Mouse (Mus musculus) MEL (cell line): ENCODE data around the gene Kcna2. TPM values are rescaled to one million over a fixed set of nuclear protein-coding genes. Genes with fewer than 3 reads are reported as not detected.
A peak's percentile ranks its signal among the peaks of the same experiment; 100 is the strongest.

ENCODE experiments used
- DNase-seq: peaks from one replicate; pipeline ENCODE4 v3.0.0; 2011; ENCODE audit warnings: low read depth, low spot score
- H3K27ac ChIP-seq: 2 replicates; pipeline ENCODE4 v1.5.1; 2012; ENCODE audit warnings: low read depth, mild to moderate bottlenecking, control low read depth, low read length, moderate library complexity; ENCODE audit not compliant: control insufficient read depth
- H3K27me3 ChIP-seq, 2 experiments: fragments of 150-350 bp in 1 of 2; sonication (generic) in 1 of 2; 2 replicates each; pipeline ENCODE4 v1.6.1; 2012; ENCODE audit warnings: low read length in 2 of 2, mild to moderate bottlenecking in 2 of 2, improper control_type of control experiment in 1 of 2, moderate library complexity in 1 of 2; ENCODE audit not compliant: insufficient read depth in 2 of 2, control insufficient read depth in 1 of 2
- H3K36me3 ChIP-seq, 2 experiments: 2 replicates each; pipeline ENCODE4 v1.6.1; 2012 to 2014; ENCODE audit warnings: low read length in 2 of 2, improper control_type of control experiment in 1 of 2, inconsistent platforms in 1 of 2, mild to moderate bottlenecking in 1 of 2; ENCODE audit not compliant: insufficient read depth in 2 of 2, control insufficient read depth in 1 of 2
- H3K4me1 ChIP-seq, 2 experiments: fragments of 150-350 bp in 1 of 2; sonication (generic) in 1 of 2; 2 replicates each; pipeline ENCODE4 v1.6.1; 2012; ENCODE audit warnings: low read length in 2 of 2, improper control_type of control experiment in 1 of 2, mild to moderate bottlenecking in 1 of 2; ENCODE audit not compliant: insufficient read depth in 2 of 2, control insufficient read depth in 1 of 2
- H3K4me3 ChIP-seq, 2 experiments: fragments of 150-350 bp in 1 of 2; sonication (generic) in 1 of 2; 2 replicates each; pipeline ENCODE4 v1.5.1; 2012; ENCODE audit warnings: low read depth in 2 of 2, low read length in 2 of 2, mild to moderate bottlenecking in 2 of 2, moderate library complexity in 2 of 2, control low read depth in 1 of 2, improper control_type of control experiment in 1 of 2; ENCODE audit not compliant: control insufficient read depth in 1 of 2, insufficient read depth in 1 of 2
- H3K79me2 ChIP-seq: 2 replicates; pipeline ENCODE4 v1.6.1; 2012; ENCODE audit warnings: mild to moderate bottlenecking, low read length, moderate library complexity; ENCODE audit not compliant: control insufficient read depth, poor library complexity, insufficient read depth
- H3K9ac ChIP-seq: 2 replicates; pipeline ENCODE4 v1.6.1; 2012; ENCODE audit warnings: low read depth, mild to moderate bottlenecking, control low read depth, low read length, moderate library complexity; ENCODE audit not compliant: control insufficient read depth, poor library complexity, severe bottlenecking
- H3K9me3 ChIP-seq: fragments of 150-350 bp; sonication (generic); replicated peaks from 2 replicates; pipeline ENCODE4 v1.6.1; 2012; ENCODE audit warnings: mild to moderate bottlenecking, low read length, improper control_type of control experiment, moderate library complexity; ENCODE audit not compliant: insufficient read depth
- BHLHE40 ChIP-seq: IDR thresholded peaks from 2 replicates; pipeline ENCODE4 v1.6.1; 2012; ENCODE audit warnings: low read depth, mild to moderate bottlenecking, inconsistent platforms, low read length, improper control_type of control experiment, borderline replicate concordance
- CTCF ChIP-seq, 3 experiments: IDR thresholded peaks in 2 of 3; conservative IDR thresholded peaks in 1 of 3; 2 replicates each; pipeline ENCODE4 v1.5.1; 2011 to 2012; ENCODE audit warnings: low read length in 3 of 3, low read depth in 2 of 3, mild to moderate bottlenecking in 2 of 3, improper control_type of control experiment in 1 of 3, inconsistent platforms in 1 of 3, mixed read lengths in 1 of 3, moderate library complexity in 1 of 3; ENCODE audit not compliant: control insufficient read depth in 1 of 3, insufficient read depth in 1 of 3, poor library complexity in 1 of 3, severe bottlenecking in 1 of 3
- ELF1 ChIP-seq: IDR thresholded peaks from 2 replicates; pipeline ENCODE4 v1.6.1; 2014; ENCODE audit warnings: low read depth, mild to moderate bottlenecking, inconsistent platforms, low read length, improper control_type of control experiment, moderate library complexity
- ETS1 ChIP-seq: IDR thresholded peaks from 2 replicates; pipeline ENCODE4 v1.6.1; 2012; ENCODE audit warnings: low read depth, mild to moderate bottlenecking, inconsistent platforms, low read length, improper control_type of control experiment, moderate library complexity
- GATA1 ChIP-seq: IDR thresholded peaks from 2 replicates; pipeline ENCODE4 v1.6.1; 2011; ENCODE audit warnings: low read depth, low read length, improper control_type of control experiment
- JUND ChIP-seq: IDR thresholded peaks from 2 replicates; pipeline ENCODE4 v1.6.1; 2011; ENCODE audit warnings: low read depth, mild to moderate bottlenecking, improper control_type of control experiment, low read length
- KAT2A ChIP-seq: conservative IDR thresholded peaks from 2 replicates; pipeline ENCODE4 v1.6.1; 2012; ENCODE audit warnings: low read depth, low read length, improper control_type of control experiment, inconsistent platforms
- MYC ChIP-seq: IDR thresholded peaks from 2 replicates; pipeline ENCODE4 v1.6.1; 2011; ENCODE audit warnings: low read depth, mild to moderate bottlenecking, low read length, improper control_type of control experiment, moderate library complexity
- NELFE ChIP-seq: IDR thresholded peaks from 2 replicates; pipeline ENCODE4 v1.6.1; 2011; ENCODE audit warnings: low read depth, low read length, improper control_type of control experiment
- NRF1 ChIP-seq: IDR thresholded peaks from 2 replicates; pipeline ENCODE4 v1.6.1; 2014; ENCODE audit warnings: low read depth, mild to moderate bottlenecking, inconsistent platforms, low read length, improper control_type of control experiment, moderate library complexity; ENCODE audit not compliant: poor library complexity, insufficient read depth, severe bottlenecking
- RAD21 ChIP-seq: IDR thresholded peaks from 2 replicates; pipeline ENCODE4 v1.6.1; 2011; ENCODE audit warnings: mild to moderate bottlenecking, low read depth, low read length, improper control_type of control experiment
- SIN3A ChIP-seq: IDR thresholded peaks from 2 replicates; pipeline ENCODE4 v1.6.1; 2012; ENCODE audit warnings: low read length, improper control_type of control experiment, inconsistent platforms
- SMC3 ChIP-seq: IDR thresholded peaks from 2 replicates; pipeline ENCODE4 v1.6.1; 2011; ENCODE audit warnings: low read depth, low read length, improper control_type of control experiment
- TAL1 ChIP-seq: IDR thresholded peaks from 2 replicates; pipeline ENCODE4 v1.6.1; 2012; ENCODE audit warnings: mild to moderate bottlenecking, inconsistent platforms, low read length, moderate library complexity, mixed read lengths
- TCF12 ChIP-seq: IDR thresholded peaks from 2 replicates; pipeline ENCODE4 v1.6.1; 2014; ENCODE audit warnings: low read depth, mild to moderate bottlenecking, inconsistent platforms, low read length, improper control_type of control experiment, moderate library complexity
- USF1 ChIP-seq: IDR thresholded peaks from 2 replicates; pipeline ENCODE4 v1.6.1; 2014; ENCODE audit warnings: low read depth, mild to moderate bottlenecking, inconsistent platforms, low read length, improper control_type of control experiment, moderate library complexity
- polyA plus RNA-seq, 2 experiments: library from polyadenylated mRNA; stranded (reverse) in 1 of 2; unstranded in 1 of 2; fragments of >175 nt in 1 of 2; fragments of >200 nt in 1 of 2; gene quantifications; 2 replicates each; pipeline versions ENCODE4 v1.2.1 to v1.2.4; 2012; ENCODE audit warnings: low replicate concordance in 2 of 2, low read depth in 1 of 2; ENCODE audit not compliant: insufficient read length in 2 of 2, insufficient read depth in 1 of 2, missing spikeins in 1 of 2
- total RNA-seq: library from RNA; depleted of rRNA; stranded (reverse); fragments of 300-350 nt; gene quantifications from 2 replicates; pipeline ENCODE4 v1.2.3, GENCODE M21; 2012

Kcna2 gene
- total and polyA plus RNA-seq, 3 experiments, result under 0.01 TPM; not detected in 2

DNA sequence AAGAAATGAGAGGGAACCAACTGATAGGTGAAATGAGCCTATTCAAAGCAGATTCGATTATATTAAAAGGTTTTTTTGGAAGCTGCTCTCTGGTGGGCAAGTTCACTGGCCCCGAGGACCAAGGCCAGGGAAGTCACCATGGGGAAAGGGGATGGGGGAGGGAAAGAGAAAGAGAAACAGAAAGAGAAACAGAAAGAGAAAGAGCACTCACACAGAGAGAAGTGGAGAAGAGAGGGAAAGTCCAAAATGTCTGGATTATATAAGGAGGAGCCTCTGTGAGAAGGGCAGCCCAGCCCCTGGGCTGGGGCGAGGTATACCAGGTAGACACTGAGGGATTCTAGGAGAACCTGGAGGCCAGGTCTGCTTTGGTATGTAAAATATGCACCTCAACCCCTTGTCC, 33.5 kb downstream of the Kcna2 start:
- no peaks in the 10 kb centered on the region for H3K79me2 ChIP-seq
- no peaks in the 10 kb centered on the region for H3K4me1 ChIP-seq
- H3K27me3 ChIP-seq, result no peaks in the 10 kb centered on the region
- H3K4me3 ChIP-seq, result no peak overlapping the region
- no peak for TF ChIP-seq NELFE
- no peak for TF ChIP-seq ELF1
- TF ChIP-seq KAT2A, result no peak
- TF ChIP-seq SIN3A, result no peak
- TF ChIP-seq TCF12, result no peak
- TF ChIP-seq NRF1, result no peak
- TF ChIP-seq GATA1, result no peak
- TF ChIP-seq TAL1, result no peak
- TF ChIP-seq USF1, result no peak
- no peak for DNase-seq
- no peak overlapping the region for H3K9ac ChIP-seq
- no peaks in the 10 kb centered on the region for H3K9me3 ChIP-seq
- H3K36me3 ChIP-seq, result no peaks in the 10 kb centered on the region
- H3K27ac ChIP-seq, result no peak overlapping the region

DNA sequence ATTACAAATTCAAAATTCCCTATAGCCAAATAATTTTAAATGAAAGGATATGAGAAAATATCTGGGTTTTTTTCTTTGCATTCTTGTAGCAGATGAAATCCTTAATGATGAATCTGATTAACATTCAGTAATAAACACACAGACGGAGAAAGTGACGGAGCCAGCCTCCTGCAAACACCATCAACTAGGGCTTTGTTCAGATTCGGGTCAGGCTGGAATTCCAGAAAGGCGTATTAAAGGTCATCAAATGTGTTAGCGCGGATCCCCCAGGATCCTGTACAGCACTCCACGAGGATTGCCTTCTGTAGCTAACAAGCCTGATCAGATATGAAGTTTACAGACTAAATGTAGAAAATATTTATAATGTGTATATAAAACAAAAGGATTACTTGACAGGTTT, 46.2 kb downstream of the Kcna2 start:
- H3K27me3 ChIP-seq, result no peaks in the 10 kb centered on the region
- TF ChIP-seq ETS1 (no peak), MYC (no peak), CTCF (IDR thresholded peaks at IDR 0.05 in 2 of 3, conservative IDR thresholded peaks at IDR 0.05 in 1 of 3; ENCODE audit: control insufficient read depth in 1 of 3, insufficient read depth in 1 of 3, low read depth in 2 of 3, low read length in 3 of 3, poor library complexity in 1 of 3, severe bottlenecking in 1 of 3) (no peak), RAD21 (no peak), BHLHE40 (no peak)
- DNase-seq, result no peak
- no peak overlapping the region for H3K27ac ChIP-seq
- H3K4me3 ChIP-seq, result no peak overlapping the region
- H3K36me3 ChIP-seq, result no peaks in the 10 kb centered on the region
- H3K79me2 ChIP-seq, result no peaks in the 10 kb centered on the region
- H3K9me3 ChIP-seq, result no peaks in the 10 kb centered on the region
- no peak overlapping the region for H3K9ac ChIP-seq
- no peaks in the 10 kb centered on the region for H3K4me1 ChIP-seq

DNA sequence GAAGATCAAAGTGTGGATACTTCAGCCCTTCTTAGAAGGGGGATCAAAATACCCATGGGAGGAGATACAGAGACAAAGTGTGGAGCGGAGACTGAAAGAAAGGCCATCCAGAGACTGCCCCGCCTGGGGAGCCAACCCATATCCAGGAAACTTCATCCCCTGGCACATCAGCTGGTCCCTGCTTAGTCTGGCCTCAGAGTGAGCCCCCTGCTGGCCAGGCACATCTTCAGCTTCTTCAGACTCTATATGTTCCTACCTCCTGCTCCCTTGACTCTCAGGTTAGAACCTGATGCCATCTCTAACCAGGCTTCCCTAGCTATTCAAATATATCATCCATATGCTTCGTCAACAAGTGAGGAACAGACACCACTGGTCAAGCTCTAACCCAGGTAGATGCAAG, 48.1 kb downstream of the Kcna2 start:
- H3K9ac ChIP-seq, result no peak overlapping the region
- no peaks in the 10 kb centered on the region for H3K4me1 ChIP-seq
- H3K79me2 ChIP-seq, result no peaks in the 10 kb centered on the region
- H3K9me3 ChIP-seq, result no peaks in the 10 kb centered on the region
- TF ChIP-seq CTCF (IDR thresholded peaks at IDR 0.05 in 2 of 3, conservative IDR thresholded peaks at IDR 0.05 in 1 of 3; ENCODE audit: control insufficient read depth in 1 of 3, insufficient read depth in 1 of 3, low read depth in 2 of 3, low read length in 3 of 3, poor library complexity in 1 of 3, severe bottlenecking in 1 of 3) (peak in 2 of 3 experiments; percentile 29 to 51; a peak in 4 of 6 replicates), JUND (no peak), ETS1 (no peak), SMC3 (peak; percentile 34; the same call in 1 of the 2 replicates)
- no peaks in the 10 kb centered on the region for H3K27me3 ChIP-seq
- H3K27ac ChIP-seq, result no peak overlapping the region
- peak; percentile 5 for DNase-seq
- no peaks in the 10 kb centered on the region for H3K36me3 ChIP-seq
- no peak overlapping the region for H3K4me3 ChIP-seq
